Mouse (Mus musculus) WW6 (cell line): ENCODE data around the gene Mrps2.
"Not testable (repeated sequence)": the region's sequence is repeated elsewhere in the genome, so short reads cannot be mapped to it uniquely, and the experiment has no call there.

Source experiments
- DNase-seq: peaks from one replicate; pipeline ENCODE4 v3.0.0-alpha.2; 2013; ENCODE audit warnings: low read depth, low spot score

The Mrps2 gene

DNA sequence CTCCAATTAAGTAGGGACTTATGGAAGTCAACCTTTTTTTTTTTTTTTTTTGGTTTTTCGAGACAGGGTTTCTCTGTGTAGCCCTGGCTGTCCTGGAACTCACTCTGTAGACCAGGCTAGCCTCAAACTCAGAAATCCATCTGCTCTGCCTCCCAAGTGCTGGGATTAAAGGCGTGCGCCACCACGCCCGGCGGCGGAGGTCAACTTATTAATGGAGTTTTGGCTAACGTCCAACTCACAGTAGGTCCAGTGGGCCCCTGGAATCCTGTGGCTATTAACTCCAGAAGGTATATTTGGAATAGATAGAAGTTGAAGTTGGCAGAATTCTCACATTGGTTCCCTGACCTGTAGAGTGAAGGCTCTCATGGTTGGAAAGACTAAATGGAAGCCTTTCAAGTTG is 4.1 kb downstream of the Mrps2 start:
- not testable (repeated sequence) for DNase-seq

DNA sequence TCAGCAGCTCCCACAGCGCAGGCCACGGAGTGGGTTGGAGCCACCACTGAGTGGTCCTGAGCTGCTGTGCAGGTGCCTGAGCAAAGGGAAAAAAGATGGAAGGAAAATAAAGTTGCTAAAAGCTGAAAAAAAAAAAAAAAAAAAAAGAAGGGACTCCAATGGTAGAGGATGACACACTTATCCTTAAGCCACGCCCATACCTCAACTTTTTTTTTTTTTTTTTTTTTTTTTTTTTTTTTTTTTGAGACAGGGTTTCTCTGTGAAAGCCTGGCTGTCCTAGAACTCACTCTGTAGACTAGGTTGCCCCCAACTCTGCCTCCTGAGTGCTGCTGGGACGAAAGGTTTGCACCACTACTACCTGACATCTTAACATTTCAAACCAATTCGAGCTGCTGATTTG is 10.1 kb downstream of the Mrps2 start:
- not testable (repeated sequence) for DNase-seq

DNA sequence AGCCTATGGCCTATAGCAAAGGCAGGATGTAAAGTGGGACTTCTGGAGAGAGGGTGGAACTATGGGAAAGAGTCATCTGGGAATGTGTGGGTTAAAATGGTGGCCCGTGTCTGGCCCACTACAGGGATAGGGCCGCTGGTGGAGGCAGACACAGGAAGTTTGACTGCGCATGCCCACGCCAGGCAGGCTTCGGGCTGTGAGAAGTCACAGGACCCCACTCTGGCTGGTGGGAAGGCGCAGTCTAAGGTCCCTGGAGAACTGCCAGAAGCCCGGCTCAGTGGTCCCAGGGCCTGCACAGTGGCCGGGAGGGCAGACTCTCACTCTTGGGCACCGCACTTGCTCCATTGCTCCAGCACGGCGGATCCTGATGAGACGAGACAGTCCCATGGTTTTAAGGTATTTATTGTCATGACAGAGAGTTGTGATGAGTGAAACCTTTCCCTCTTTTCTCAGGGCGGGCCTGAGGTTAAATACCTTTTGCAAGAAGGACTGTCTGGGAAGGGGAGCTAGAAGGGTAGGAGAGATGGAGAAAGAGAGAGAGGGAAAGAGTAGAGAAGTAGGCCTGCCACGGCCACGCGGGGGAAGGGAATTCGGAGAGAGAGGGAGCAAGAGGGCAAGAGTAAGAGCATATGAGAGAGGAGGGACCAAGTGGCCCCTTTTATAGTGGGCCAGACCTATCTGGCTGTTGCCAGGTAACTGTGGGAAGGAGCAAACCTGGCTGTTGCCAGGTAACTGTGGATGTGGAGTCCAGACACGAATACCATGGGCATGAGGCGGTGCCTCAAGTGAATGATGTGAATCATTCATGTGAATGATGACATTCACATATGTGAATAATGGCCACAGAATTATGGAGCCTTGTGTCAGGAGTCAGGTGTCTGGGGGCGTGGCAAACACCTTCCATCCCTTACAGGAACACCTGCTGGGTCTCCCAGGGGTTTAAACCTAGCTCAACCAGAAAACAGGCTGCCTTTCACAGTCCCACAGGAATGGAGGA is 11.6 kb downstream of the Mrps2 start:
- DNase-seq = peak; percentile 39

DNA sequence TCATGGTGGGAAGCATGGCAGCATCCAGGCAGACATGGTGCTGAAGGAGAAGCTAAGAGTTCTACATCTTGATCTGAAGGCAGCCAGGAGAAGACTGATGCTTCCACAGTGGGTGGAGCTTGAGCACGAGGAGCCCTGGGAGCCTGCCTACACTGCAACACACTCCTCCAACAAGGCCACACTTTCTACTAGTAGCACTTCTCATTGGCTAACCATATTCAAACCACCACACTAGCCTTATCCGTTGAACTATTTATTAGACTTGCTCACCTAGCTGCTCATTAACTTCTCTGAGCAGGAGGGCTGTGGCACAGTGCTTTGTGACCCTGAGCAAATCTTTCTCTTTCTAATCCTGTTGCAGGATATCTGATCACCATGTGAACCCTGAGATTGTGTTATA is 16.0 kb downstream of the Mrps2 start:
- no peak for DNase-seq

DNA sequence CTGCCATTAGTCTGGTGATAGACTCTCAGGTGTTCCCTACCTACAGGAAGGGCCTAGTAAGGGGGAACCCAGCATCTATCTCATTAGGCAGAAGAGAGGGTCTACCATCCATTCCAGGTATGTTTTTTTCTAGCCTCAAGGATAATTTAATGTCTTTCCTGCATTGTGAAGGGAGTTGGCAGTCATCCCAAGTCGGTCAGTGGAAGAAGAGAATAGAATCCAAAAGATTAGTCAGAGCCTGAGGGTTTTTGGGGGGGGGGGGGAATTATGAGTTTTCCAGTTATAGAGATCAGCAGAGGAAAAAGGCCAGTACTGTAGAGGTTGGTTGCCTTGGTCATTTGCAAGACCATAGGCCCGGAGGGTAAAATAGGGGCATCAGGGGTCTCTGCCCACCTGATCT is 26.7 kb downstream of the Mrps2 start:
- no peak for DNase-seq

DNA sequence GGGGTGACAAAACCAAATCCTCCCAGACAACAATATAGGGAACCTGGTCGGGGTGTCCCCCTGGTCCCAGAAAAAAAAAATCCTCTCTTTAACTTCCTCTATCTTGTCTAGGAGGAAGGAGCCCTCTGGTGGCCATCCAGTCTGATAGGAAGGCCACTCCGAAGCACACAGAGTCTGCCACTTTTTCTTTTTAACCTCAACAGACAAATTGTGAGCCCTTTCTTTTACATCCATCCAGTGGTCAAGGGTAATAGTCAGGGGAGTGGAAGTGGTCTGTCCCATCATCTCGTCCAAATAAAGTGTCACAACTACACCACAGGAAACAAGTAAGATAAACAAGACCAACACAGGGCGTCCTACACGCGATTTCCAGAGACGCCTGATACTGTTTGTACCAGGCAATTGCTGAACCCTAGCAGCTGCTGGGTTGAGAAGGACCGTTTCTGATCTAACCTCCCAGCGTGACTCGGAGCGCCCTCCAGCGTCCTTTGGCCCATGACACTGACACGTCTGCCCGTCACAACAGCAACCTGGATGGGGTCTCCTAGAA is 27.4 kb downstream of the Mrps2 start:
- no peak for DNase-seq

DNA sequence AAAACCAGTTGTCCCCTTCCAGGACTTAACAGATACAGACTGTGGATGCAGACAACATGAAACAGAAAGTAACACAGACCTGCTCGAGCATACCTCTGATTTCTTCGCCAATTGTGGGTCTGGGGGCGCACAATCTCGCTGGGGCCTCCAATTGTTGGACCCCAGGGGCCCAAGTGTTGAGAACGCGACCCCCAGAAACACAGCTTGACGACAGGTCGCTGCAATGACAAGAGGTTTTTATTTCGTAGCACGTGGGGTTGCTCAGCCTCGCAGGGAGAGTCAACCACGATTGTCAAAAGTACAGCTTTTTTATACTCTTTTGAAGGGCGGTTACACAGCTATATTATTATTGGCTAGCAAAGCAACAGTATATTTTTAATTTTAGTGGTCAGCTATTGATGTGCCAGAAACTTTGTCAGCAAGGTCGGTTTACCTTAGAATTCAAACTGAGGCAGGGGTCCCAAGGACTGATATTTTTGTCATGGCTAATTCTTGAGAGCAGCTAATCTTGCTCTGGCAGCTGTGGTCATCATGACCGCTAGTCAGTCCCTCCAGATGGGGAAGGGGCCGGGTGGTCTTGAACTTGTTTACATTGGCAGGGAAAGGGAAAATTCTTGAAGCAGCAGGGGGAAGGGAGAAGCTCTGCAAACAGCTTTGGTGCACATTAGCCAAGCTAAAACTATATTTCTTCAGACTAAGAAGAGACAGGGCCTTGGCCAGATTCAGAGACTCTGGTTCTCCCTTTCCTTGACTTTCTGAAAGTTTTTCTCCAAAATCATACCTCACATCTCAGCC is 28.1 kb downstream of the Mrps2 start:
- no peak for DNase-seq

DNA sequence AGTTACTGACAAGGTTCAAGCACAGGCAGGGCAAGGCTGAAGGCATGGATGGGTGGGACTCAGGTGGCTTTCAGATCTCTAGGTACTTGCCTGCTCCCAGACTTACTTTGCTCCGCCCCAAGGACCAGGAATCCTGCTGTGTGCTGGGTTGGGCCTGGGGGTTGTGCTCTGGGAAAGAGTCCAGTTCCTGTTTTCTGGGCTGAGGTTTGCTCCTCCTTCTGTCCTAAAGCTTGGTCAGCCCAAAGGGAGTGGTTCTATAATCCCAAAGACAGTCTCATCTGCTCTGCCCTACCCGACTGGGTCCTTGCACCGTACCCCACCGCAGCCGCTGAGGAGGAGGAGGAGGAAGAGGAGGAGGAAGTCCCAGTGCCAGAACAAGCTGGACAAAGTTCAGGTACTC is 28.8 kb downstream of the Mrps2 start, which contains the start of gene Gbgt1:
Gbgt1 (plus strand) TSS at position 221 of the 400 bp plus-strand sequence.
- DNase-seq = no peak

DNA sequence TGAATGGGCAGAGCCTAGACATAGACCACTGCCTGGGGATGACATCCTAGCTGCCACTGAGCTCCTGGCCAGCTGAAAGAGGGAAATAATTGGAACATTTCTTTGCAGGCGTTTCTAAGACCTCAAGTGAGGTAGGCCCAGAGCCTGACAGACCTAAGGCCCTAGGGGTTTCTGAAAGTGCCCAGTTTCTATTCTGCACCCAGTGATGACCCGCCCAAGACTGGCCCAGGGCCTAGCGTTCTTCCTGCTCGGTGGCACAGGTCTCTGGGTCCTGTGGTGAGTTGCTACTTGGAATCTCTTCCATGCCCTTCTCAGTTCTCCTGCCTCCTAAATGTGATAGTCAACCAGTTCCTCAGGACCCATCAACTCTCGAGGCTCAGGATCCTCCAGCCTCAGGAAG is 29.7 kb downstream of the Mrps2 start:
- DNase-seq = no peak

DNA sequence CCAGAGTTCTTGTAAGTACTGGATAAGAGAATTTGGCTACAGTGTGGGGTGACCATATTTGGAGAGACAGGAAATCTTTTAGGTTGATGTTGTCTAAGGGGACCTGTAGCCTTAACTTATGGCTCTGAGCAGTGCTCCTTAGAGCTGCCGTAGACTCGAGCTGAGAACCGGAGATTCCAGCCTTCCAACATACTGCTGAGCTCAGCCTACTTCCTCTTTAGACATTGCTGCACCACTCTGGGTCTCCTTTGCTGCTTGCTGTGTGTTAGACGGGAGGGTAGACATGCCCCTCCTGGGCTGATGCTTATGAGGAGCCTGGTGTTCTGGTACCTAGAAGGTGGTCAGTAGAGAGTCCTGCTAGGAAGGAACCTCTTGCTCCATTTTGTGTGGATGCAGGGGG is 30.6 kb downstream of the Mrps2 start:
- no peak for DNase-seq

DNA sequence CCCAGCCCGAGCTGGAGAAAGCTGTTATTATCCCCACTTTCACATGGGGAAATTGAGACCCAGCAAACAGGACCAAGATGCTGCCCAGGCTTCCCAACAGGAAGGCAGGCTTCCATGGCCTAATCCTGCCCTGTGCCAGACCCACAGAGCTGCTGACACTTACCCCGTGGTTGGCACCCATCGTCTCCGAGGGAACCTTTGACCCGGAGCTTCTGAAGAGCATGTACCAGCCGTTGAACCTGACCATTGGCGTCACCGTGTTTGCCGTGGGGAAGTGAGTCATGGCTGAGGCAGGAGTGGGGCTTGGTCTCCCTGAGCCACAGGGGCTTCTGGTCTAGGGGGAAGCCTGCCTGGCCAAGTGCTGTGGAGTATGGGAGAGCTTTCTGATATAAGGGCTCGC is 35.1 kb downstream of the Mrps2 start:
- no peak for DNase-seq

DNA sequence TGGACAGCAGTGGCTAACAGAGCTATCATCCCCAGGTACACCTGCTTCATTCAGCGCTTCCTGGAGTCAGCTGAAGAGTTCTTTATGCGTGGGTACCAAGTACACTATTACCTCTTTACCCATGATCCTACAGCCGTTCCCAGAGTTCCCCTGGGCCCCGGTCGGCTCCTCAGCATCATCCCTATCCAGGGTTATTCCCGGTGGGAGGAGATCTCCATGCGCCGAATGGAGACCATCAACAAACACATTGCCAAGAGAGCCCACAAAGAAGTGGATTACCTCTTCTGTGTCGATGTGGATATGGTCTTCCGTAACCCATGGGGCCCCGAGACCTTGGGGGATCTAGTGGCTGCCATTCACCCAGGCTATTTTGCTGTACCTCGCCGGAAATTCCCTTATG is 36.8 kb downstream of the Mrps2 start:
- DNase-seq = no peak

DNA sequence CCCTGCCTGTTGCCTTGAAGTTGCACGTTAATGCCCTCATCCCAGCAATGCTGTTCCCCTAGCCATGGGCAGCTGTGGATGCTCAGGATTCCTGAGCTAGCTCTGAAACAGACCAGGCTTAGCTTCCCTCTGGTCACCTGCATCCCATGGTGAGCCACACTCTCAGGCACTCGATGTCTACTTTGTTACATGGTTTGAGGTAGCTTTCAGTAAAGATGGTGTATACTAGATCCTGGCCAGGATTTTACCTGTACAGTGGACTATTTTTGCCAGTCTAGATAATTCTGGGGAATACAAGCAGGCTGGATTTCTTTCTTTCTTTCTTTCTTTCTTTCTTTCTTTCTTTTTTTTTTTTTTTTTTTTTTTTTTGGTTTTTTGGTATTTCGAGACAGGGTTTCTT is 37.9 kb downstream of the Mrps2 start, which contains the start of gene Gm10134:
Gm10134 (plus strand) TSS at position 301 of the 400 bp plus-strand sequence.
- DNase-seq = no peak

DNA sequence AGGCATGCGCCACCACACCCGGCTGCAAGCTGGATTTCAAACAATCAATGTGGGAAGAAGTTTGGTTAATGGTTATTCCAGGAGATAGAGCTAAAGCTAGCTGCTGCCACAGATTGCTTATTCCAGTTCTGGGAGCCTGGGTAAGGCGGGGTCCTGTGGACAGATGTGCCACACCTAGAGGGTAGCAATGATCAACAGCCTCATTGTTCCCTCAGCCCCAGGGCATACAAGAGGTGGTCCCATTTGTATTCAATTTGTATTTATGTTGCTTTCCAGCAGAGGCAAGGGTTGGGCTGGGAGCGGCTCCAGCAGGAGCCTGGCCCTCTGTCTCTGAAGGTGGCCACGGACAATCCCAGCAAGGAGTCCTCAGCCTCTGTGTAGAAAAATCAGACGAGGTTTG is 38.4 kb downstream of the Mrps2 start:
- no peak for DNase-seq

DNA sequence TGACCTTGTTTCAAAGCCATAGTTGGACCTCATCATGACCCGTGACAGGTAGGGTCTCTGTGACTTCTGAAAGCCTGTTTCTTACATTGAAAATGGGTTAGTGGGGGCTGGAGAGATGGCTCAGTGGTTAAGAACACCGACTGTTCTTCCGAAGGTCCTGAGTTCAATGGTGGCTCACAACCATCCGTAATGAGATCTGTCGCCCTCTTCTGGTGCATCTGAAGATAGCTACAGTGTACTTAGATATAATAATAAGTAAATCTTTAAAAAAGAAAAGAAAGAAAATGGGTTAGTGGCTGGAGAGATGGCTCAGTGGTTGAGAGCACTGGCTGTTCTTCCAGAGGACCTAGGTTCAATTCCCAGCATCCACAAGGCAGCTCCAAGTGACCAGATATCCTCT is 43.7 kb downstream of the Mrps2 start:
- DNase-seq = not testable (repeated sequence)

DNA sequence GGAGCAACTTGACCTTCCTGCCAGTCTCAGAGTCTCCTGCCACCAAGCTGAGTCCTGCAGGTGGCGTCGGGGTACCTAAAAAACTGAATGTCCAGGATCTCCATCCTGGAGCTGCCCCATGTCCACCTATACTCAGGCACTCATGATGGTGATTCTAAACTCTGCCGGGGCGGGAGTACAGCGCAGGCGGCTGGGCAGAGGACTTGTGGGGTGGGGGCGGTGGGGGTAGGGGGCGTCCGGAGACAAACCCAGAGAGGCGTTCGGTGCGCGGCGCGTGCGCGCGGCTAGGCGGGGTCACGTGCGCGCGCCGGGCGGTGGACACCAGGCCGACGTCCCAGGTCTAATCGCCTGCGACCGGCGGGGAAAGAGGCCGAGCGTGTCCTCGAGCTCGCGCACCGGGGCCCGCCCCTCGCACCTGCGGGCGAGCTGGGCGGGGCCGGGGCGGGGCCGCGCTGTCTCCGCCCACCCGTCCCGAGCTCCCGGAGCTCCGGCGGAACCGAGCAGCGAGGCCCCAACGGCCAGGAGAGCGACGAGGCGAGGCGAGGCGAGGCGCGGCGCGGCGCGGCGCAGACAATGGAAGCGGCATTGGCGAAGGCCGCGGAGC is 45.0 kb downstream of the Mrps2 start, which contains the start of gene Ralgds:
Ralgds (plus strand) TSS at position 328 of the 604 bp plus-strand sequence.
- DNase-seq = no peak

DNA sequence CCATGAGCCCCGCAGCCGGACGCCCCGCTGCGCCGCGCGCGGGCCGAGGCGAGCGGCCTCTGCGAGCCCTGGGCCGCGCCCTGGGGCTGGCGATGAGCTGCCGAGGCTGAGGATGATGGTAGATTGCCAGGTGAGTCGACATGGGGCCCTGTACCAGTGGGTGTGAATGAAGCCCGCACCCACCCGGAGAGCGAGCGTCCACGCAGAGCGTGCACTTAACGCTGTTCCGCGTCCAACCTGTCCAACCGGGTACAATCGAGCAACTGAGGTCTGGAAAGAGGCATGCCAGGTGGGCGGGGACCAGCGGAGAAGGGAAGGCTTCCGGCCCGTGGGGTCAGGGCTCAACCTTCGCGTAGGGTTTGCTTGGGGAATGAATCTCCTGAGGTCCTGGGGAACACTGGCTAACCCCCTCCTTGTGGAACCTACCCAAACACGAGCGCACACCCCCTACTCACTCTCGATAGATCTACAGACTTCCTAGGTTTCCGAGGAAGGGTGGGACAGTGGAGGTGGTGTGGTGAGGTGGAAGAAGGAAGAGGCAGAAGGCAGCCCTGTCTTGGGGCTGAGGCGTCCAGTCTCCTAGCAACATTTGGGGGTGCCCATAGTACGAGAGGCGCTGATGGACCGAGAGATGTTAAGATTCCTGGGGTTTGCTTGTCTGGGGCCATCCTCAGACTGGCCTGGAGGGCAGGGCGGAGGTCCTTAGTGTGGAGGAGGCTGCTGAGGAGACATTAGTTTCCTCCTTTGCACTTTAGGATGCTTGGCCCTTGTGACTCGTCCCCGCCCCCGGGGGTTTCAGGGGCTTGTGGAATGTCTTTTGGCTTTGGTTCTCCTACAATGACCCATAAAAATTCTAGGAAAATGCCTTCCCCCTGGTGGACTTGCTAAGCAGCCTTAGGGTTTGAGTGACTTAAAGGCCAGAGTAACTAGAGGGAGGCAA is 45.8 kb downstream of the Mrps2 start:
- no peak for DNase-seq

DNA sequence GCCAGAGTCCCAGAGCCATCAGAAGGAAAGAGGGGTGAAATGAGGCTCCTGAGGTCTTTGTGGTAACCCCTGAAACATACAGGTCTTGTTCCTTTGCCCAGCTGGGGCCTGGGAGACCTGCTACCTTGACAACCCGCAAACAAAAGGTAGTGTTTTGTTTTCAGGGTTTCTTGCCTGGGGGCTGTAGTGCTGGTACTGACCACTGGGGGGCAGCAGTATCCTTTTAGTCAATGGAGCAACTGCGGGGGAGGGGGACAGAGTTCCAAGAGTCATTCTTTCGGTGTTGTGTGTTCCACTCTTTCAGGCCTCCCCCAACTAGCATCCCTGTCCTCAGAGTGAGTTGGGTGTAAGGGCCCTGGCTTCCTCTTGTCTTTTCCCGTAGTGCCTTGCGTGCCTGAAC is 46.6 kb downstream of the Mrps2 start:
- DNase-seq = peak; percentile 81

DNA sequence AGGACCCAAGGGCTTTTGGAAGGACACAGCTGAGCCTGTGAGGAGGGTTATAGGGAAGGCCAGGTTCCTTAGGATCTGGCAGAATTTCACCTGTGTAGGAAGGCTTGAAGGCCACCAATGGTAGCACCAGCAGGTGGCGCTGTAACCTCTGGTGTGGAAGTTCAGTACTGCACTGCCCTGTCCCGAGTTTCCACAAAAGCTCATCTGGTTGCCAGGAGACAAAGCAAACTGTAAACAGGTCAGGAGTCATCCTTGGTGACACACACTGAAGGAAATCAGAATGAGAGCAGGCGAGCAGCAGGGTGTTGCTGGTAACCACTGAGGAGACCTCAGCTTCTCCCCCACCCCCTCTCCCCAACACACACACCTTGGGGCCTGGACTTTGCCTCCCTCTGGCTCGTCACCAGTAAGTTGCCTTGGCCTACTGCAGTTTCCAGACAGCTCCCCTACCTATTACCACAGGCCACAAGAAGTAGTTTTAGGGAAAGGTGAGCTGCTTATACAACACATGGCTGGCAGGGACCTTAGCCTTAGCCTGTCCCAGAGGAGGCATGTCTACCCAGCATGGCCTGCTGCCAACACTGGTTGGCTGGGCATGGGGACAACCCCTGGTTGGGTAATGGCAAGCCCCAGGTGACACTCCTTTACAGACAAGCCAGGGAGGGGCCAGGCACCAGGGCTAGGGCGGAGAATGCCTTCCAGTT is 49.5 kb downstream of the Mrps2 start:
- peak; percentile 78 for DNase-seq

DNA sequence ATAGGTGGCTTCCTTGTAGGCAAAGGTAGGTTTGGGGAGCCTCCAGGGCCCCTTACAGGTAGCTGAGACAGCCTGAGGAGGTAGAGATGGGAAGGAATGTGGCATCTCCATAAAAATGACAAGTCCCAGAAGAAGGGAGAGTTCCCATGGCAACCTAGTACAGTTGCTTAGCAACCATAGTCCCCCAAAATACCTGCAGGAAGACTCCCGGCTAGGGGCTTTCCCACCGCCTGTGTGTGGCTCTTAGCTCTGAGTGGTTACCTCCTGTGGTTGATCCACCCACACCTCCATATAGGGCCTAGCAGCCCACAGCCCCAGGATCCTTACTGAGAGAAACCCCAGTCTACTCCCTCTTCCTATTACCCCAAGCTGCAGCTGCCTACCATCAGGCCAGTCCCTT is 50.4 kb downstream of the Mrps2 start:
- DNase-seq = no peak
